Mouse (Mus musculus) liver, embryonic 14.5 days (tissue): Measurements from ENCODE around the gene Cbx4.

Source experiments
- CTCF ChIP-seq: IDR thresholded peaks from 2 replicates; pipeline ENCODE4 v1.5.1; 2016; ENCODE audit warnings: antibody characterized with exemption, low read depth, control low read depth
- EP300 ChIP-seq: IDR thresholded peaks from 2 replicates; pipeline ENCODE4 v1.6.1; 2016; ENCODE audit warnings: antibody characterized with exemption, low read depth

DNA sequence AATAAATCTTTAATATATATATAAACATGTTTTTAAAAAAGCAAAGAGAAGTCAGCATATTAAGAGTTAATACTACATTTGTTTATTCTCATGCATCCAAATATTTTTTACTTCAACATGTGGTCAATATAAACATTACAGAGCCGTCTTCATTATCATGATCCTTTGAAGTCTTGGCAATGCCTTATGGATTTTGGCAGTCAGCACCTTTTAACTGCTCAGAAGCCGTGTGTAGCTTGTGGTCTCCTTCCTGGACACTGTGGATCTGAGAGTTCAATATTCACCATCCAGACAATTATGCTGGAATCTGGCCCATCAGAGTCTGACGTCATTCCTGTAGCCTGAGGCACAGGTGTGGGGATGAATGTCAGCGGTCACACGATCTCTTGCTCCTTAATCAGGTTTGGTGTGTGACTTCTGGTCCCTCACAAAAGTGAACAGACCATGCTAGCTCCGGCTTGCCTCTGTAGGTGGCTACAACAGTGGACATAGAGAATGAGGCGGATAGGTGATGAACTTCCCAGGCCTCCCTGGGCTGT lies 19.1 kb upstream of the Cbx4 start:
- no peak for TF ChIP-seq CTCF
- no peak for TF ChIP-seq EP300
